Mouse (Mus musculus): ENCODE measurements at regions not wholly inside any gene's neighbourhood (a gene's known extent, or its start where the extent isn't known, plus 50 kb on each side); places are given as distances from the start of the nearest gene placed in this dataset.

DNA sequence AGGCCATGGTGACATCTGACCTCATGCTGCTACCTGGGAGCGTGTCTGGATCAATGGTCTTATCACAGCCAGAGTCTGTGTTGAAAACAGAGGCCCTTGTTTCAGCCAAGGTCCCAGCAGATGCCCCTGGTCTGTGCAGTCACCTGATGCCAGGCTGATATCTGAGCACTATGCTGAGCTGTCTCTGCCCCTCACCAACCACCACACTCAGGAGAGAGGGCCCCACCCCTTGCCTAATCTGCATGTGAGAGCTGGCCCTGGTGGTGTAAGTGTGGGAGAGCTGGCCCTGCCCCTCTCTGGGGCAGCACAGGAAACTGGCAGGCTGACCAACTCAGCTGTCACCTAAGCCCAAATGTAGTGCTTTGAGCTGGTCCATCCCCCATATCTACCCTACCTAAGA is 210.5 kb upstream of the A1bg start:
- no peak for DNase-seq (ENCODE audit: extremely low read depth, low read depth, low spot score)
- no peak overlapping the region for H3K9ac ChIP-seq (ENCODE audit: low read depth, low read length)
- no peaks in the 10 kb centered on the region for H3K36me3 ChIP-seq (ENCODE audit: control insufficient read depth, insufficient read depth, low read length)
- WGBS, result 57% methylated on average over 1 of the region's 1 CpGs
- no peak overlapping the region for H3K27ac ChIP-seq (replicated peaks; ENCODE audit: insufficient read depth, low read depth, low read length)
- H3K79me2 ChIP-seq (ENCODE audit: control insufficient read depth, insufficient read depth, low read length), result no peaks in the 10 kb centered on the region
- H3K4me1 ChIP-seq (ENCODE audit: control insufficient read depth, insufficient read depth, low read length), result no peaks in the 10 kb centered on the region
- TF ChIP-seq POLR2A (IDR thresholded peaks at IDR 0.05; ENCODE audit: extremely low read depth, insufficient read depth, low read length) (no peak), CTCF (IDR thresholded peaks at IDR 0.05; ENCODE audit: low read depth, low read length) (no peak)
- H3K27me3 ChIP-seq (ENCODE audit: control insufficient read depth, insufficient read depth, low read length), result no peaks in the 10 kb centered on the region
- no peak overlapping the region for H3K4me3 ChIP-seq (ENCODE audit: insufficient read depth, low read depth, low read length)

DNA sequence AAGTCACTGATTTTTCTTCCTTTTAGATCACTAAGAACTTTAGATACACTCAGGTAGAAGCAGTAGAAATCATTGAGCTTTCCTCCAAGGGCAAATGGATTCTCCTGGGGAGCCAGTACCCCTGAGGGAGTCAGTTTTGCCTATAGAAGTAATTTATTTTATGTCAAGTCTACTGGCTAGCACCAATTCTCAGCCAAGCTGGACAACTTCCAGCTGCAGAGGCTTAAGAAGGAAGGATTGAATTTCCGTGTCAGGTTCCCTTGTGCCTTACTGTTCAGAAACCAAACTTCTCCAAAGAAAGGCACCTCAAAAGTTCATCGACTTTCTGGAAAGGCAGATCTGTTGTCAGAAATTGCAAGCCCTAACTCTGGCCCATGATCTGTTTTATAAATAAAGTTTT is 205.2 kb upstream of the A1bg start:
- H3K27me3 ChIP-seq (ENCODE audit: control insufficient read depth, insufficient read depth, low read length), result no peaks in the 10 kb centered on the region
- TF ChIP-seq CTCF (IDR thresholded peaks at IDR 0.05; ENCODE audit: low read depth, low read length) (no peak), POLR2A (IDR thresholded peaks at IDR 0.05; ENCODE audit: extremely low read depth, insufficient read depth, low read length) (no peak)
- WGBS, result 82% methylated on average over 2 of the region's 2 CpGs
- H3K9ac ChIP-seq (ENCODE audit: low read depth, low read length), result no peak overlapping the region
- no peak overlapping the region for H3K4me3 ChIP-seq (ENCODE audit: insufficient read depth, low read depth, low read length)
- no peak overlapping the region for H3K27ac ChIP-seq (replicated peaks; ENCODE audit: insufficient read depth, low read depth, low read length)
- no peaks in the 10 kb centered on the region for H3K4me1 ChIP-seq (ENCODE audit: control insufficient read depth, insufficient read depth, low read length)
- DNase-seq (ENCODE audit: extremely low read depth, low read depth, low spot score), result no peak
- no peaks in the 10 kb centered on the region for H3K36me3 ChIP-seq (ENCODE audit: control insufficient read depth, insufficient read depth, low read length)
- no peaks in the 10 kb centered on the region for H3K79me2 ChIP-seq (ENCODE audit: control insufficient read depth, insufficient read depth, low read length)

DNA sequence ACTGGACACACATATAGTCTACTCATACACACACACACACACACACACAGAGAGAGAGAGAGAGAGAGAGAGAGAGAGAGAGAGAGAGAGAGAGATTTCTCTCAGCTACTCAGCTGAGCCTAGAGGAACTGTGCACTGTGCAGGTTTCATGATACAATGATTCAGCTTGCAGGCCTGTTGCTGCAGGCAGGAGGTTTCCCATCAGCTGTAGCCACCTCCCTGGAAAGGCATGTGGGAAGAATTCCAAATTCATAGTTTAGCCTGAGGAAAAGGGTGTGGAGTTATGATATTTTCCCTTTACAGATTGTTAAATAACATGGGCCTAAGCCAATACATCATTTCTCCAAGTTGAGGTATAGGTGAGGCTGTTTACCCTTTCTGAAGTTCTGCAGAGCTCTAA is 204.3 kb upstream of the A1bg start:
- Histone ChIP-seq H3K4me1 (ENCODE audit: control insufficient read depth, insufficient read depth, low read length) (no peaks in the 10 kb centered on the region), H3K36me3 (ENCODE audit: control insufficient read depth, insufficient read depth, low read length) (no peaks in the 10 kb centered on the region), H3K79me2 (ENCODE audit: control insufficient read depth, insufficient read depth, low read length) (no peaks in the 10 kb centered on the region), H3K27me3 (ENCODE audit: control insufficient read depth, insufficient read depth, low read length) (no peaks in the 10 kb centered on the region), H3K4me3 (ENCODE audit: insufficient read depth, low read depth, low read length) (no peak overlapping the region), H3K9ac (ENCODE audit: low read depth, low read length) (no peak overlapping the region), H3K27ac (replicated peaks; ENCODE audit: insufficient read depth, low read depth, low read length) (no peak overlapping the region)
- TF ChIP-seq CTCF (IDR thresholded peaks at IDR 0.05; ENCODE audit: low read depth, low read length), result no peak
- no peak for TF ChIP-seq POLR2A (IDR thresholded peaks at IDR 0.05; ENCODE audit: extremely low read depth, insufficient read depth, low read length)
- no peak for DNase-seq (ENCODE audit: extremely low read depth, low read depth, low spot score)

DNA sequence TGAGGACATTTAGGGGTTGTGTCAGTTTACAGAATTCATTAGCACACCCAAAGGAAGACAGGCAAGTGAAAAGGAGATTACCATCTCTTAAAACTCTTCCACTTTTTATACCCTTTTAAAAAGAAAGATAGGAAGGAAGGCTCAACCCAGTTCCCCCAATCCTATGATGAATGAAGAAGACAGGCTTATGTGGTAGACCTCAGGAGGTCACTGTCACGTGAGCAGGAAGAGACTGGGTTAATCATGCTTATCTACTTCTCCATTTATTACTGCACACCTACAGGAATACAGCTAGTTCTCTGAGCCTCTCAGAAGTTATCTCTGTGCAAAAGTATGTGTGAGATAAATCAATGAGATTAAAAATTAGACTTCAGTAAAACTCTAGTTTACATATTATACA is 194.1 kb upstream of the A1bg start:
- WGBS, result 50% methylated on average over 1 of the region's 1 CpGs
- no peak for DNase-seq (ENCODE audit: extremely low read depth, low read depth, low spot score)
- H3K9ac ChIP-seq (ENCODE audit: low read depth, low read length), result no peak overlapping the region

DNA sequence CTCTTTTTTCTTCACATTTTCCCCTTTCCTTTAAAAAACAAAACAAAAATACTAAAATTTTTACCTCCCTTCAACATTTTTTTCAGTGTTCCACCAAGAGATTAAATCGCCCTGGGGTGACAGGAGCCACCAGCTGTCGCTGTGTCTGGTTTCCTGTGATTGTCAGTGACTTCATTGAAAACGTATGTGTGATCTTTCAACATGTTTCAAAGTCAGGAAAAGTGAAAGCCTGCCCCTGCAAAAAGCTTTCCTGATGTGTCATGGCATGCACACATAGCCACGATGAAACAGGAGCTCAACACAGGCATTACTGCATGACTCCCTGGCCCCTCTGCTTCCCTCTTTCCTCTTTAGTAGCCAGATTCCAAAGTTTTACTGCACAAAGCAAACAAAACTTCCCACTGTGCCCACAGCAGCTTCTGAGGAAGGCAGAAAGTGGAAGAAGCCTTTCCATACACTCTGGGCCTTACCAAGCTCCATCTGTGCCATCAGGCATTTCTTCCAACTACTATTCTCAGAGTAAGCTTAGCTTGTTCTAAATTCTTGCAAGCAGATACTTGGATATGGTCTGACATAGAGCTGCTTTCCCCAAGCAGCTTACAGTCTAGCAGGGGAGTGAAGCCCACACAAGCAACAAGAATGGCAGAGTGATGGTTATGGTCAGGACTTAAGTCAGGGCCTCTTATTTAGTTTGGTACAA is 186.8 kb upstream of the A1bg start:
- no peak overlapping the region for H3K9ac ChIP-seq (ENCODE audit: low read depth, low read length)
- H3K4me1 ChIP-seq (ENCODE audit: control insufficient read depth, insufficient read depth, low read length), result no peaks in the 10 kb centered on the region
- no peaks in the 10 kb centered on the region for H3K27me3 ChIP-seq (ENCODE audit: control insufficient read depth, insufficient read depth, low read length)
- no peak overlapping the region for H3K27ac ChIP-seq (replicated peaks; ENCODE audit: insufficient read depth, low read depth, low read length)
- 59% methylated on average over 4 of the region's 4 CpGs for WGBS
- no peak for DNase-seq (ENCODE audit: extremely low read depth, low read depth, low spot score)
- H3K4me3 ChIP-seq (ENCODE audit: insufficient read depth, low read depth, low read length), result no peak overlapping the region
- TF ChIP-seq CTCF (IDR thresholded peaks at IDR 0.05; ENCODE audit: low read depth, low read length), result no peak
- TF ChIP-seq POLR2A (IDR thresholded peaks at IDR 0.05; ENCODE audit: extremely low read depth, insufficient read depth, low read length), result no peak
- no peaks in the 10 kb centered on the region for H3K79me2 ChIP-seq (ENCODE audit: control insufficient read depth, insufficient read depth, low read length)
- no peaks in the 10 kb centered on the region for H3K36me3 ChIP-seq (ENCODE audit: control insufficient read depth, insufficient read depth, low read length)

More for the DNA sequence above, 194.1 kb upstream of the A1bg start:
- TF ChIP-seq POLR2A (IDR thresholded peaks at IDR 0.05; ENCODE audit: extremely low read depth, insufficient read depth, low read length) (no peak), CTCF (IDR thresholded peaks at IDR 0.05; ENCODE audit: low read depth, low read length) (no peak)
- Histone ChIP-seq H3K36me3 (ENCODE audit: control insufficient read depth, insufficient read depth, low read length) (no peaks in the 10 kb centered on the region), H3K4me1 (ENCODE audit: control insufficient read depth, insufficient read depth, low read length) (no peaks in the 10 kb centered on the region), H3K79me2 (ENCODE audit: control insufficient read depth, insufficient read depth, low read length) (no peaks in the 10 kb centered on the region), H3K27ac (replicated peaks; ENCODE audit: insufficient read depth, low read depth, low read length) (no peak overlapping the region), H3K27me3 (ENCODE audit: control insufficient read depth, insufficient read depth, low read length) (no peaks in the 10 kb centered on the region), H3K4me3 (ENCODE audit: insufficient read depth, low read depth, low read length) (no peak overlapping the region)

DNA sequence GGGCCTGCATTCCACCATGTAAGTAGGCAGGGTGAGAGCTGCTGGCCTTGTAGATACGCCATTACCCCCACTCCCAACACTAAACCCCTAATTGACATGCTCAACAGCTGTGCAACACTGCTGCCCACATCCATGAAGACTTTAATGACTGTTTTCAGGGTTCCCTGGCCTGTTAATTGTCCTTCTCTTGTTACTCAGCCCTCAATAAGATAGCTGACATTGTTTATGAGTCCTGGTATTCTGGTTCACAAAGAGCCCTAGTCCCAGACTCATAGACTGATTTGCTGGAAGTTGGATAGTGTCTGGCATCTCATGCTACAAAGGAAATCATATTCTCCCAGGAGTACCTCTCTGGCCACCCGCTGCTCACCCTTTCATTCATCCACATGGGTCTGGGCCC is 186.1 kb upstream of the A1bg start:
- Histone ChIP-seq H3K4me3 (ENCODE audit: insufficient read depth, low read depth, low read length) (no peak overlapping the region), H3K27me3 (ENCODE audit: control insufficient read depth, insufficient read depth, low read length) (no peaks in the 10 kb centered on the region), H3K79me2 (ENCODE audit: control insufficient read depth, insufficient read depth, low read length) (no peaks in the 10 kb centered on the region), H3K36me3 (ENCODE audit: control insufficient read depth, insufficient read depth, low read length) (no peaks in the 10 kb centered on the region), H3K9ac (ENCODE audit: low read depth, low read length) (no peak overlapping the region), H3K27ac (replicated peaks; ENCODE audit: insufficient read depth, low read depth, low read length) (no peak overlapping the region), H3K4me1 (ENCODE audit: control insufficient read depth, insufficient read depth, low read length) (no peaks in the 10 kb centered on the region)
- no peak for DNase-seq (ENCODE audit: extremely low read depth, low read depth, low spot score)
- WGBS, result 97% methylated on average over 2 of the region's 2 CpGs
- TF ChIP-seq POLR2A (IDR thresholded peaks at IDR 0.05; ENCODE audit: extremely low read depth, insufficient read depth, low read length) (no peak), CTCF (IDR thresholded peaks at IDR 0.05; ENCODE audit: low read depth, low read length) (no peak)

All from liver, adult 2 months (tissue).